Mouse (Mus musculus) lung, postnatal 0 days (tissue): ENCODE measurements around the gene Mettl7a2.

ENCODE experiments used
- CTCF ChIP-seq: IDR thresholded peaks from 2 replicates; pipeline ENCODE4 v1.5.1; 2016; ENCODE audit warnings: antibody characterized with exemption, mild to moderate bottlenecking
- EP300 ChIP-seq: IDR thresholded peaks from 2 replicates; pipeline ENCODE4 v1.6.1; 2016; ENCODE audit warnings: antibody characterized with exemption, mild to moderate bottlenecking, control low read depth

DNA sequence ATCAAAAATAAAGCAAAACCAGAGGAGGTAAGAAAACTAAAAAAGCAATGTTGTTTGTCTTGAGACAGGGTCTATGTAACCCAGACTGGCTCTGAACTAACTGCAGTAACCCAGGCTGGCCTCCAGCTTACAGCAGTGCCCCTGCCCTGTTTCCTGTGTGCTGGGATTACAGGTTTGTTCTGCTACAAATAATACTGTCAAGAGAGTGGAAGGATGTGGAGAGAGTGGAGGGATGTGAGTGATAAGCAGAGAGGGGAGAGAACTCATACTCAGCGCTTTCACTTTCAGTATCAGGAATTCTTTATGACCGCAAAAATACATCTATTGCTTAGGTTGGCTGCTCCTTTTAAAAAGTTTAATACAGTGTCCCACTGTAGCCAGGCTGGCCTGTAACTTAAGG, 40.7 kb upstream of the Mettl7a2 start:
- TF ChIP-seq CTCF (no peak), EP300 (no peak)
